Mouse (Mus musculus) spleen, postnatal 14 days (tissue): ENCODE data around the gene Dio2.
A peak's percentile ranks its signal among the peaks of the same experiment; 100 is the strongest.

ENCODE experiments used
- DNase-seq, 2 experiments: peaks; one replicate each; pipeline ENCODE4 v3.0.0; 2021 to 2022; ENCODE audit warnings: low spot score in 2 of 2

Gene Dio2

DNA sequence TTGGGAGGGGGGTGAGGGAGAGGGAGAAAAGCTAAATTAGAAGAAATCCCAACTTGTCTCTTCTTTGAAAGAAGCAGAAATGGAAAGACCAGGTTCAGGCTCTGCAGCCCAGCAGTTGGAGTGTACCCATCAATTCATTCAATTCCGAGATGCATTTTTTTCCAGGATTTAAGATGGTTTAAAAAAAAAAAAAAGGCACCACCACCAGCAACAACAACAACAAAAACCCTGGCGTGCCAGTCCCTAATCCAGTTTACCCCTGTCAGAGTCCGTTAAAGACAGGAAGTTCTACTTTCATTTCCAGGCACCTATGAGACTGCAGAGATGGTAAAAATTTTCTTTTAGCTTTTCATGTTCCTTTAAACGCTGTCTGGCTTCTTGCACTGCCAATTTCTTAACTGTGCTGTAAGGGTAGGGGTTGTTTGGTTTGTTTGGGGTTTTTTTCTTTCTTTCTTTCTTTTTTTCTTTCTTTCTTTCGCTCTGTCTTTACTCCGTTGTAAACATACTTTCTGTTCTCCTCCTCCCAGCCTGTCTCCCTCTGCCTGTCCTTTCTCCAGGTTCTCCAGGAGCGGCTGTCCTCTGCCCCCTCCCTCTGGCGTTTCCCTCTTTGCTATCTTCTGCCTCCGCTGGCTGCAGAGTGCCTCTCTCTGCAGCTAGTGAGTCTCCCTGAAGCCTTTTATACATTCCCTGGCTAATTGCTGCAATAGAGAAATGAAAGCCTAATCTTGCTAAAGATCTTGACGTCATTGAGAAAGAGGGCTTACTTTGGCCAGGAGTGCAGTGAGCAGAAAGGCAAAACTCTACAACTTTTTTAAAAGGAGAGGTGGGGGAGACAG lies at the start of gene Dio2:
TSS of gene Dio2 (minus strand) at position 51 of the 836 bp plus-strand sequence.
- no peak for DNase-seq

DNA sequence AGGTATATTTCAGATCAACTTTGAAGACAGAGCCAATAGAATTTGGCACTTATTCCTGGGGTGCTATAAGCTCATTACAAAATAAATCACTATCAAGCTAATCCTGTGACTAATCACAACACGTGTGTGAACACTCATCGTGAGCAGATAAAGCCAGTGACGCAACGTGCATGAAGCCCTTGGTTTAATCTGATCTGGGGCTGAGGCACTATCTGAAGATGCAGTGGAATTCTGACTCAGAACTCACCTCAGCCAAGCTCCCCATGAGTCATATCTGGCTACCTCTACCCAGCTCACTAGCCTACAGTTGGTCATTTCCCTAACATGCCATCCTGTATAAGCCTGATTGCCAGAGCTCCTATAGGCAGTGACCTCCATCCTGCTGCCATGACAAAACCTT lies 43.2 kb upstream of the Dio2 start:
- no peak for DNase-seq

DNA sequence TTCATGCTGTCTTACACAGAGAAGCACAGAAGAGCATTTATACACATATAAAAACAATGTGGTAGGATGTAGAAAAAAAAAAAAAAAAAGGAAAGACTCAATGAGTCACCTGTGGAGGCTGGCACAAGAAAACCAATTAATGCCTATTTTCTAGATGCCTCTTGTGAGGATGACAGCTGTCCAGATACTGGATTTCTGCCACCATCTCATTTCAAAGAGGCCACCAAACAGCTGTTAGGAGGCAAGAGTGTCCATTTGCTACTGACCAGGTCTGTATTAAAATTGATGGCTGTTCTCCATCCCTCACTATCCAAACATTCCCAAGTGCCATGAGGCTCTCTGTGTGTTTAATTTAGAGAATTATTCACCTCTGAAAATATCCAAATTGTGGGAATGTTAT lies 6.5 kb upstream of the Dio2 start:
- no peak for DNase-seq

DNA sequence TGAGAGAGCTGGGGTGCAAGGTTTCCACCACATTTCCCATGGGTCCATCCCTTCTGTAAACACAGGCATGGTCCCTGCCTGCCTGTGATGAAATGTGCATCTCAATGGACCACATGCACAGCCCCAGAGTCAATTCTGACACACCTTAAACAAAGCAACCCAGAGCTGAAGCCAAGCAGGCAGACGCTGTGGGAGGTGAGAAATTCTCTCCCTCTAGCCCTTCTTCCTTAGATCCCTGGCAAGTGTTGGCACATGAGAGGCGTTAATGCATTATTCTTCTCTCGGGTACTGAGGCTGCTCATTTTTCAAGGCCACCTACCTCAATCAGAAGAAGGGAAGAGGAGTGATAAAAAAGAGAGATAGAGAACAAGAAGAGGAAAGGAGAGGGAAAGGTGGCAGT lies 5.4 kb upstream of the Dio2 start:
- no peak for DNase-seq

DNA sequence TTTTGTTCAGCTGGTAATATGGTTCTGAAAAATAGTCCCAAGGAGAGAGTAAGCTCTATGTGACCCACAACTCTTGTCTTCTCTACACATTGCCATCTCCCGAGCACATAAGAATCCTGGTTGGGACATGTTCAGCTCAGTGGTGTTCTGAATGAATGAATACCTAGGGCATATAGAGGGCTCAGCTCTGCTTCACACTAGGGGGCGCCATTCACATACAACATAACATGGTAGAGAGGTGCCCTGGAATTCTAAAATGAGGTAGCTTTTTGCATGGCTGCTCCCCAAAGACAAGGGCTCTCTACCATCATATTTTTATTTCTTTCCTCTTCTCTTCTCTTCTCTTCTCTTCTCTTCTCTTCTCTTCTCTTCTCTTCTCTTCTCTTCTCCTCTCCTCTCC lies 2.2 kb upstream of the Dio2 start:
- peak in 1 of 2 experiments; percentile 30 for DNase-seq

DNA sequence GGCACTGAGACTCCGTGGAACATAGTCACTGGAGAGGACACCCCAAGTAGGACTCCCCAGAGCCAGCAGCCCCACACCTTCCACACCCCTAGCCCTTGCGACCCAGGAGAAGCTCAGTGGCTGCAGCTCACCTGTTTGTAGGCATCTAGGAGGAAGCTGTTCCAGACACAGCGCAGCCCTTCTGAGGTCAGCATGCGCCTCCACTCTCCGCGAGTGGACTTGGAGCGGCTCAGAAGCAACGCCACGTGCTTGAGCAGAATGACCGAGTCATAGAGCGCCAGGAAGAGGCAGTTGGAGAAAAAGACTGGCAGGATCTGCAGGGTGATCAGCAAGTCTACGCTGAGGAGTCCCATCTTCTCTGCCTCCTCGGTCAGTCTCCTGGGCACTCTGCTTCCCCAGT lies 306 bp downstream of the Dio2 start:
- DNase-seq: no peak

DNA sequence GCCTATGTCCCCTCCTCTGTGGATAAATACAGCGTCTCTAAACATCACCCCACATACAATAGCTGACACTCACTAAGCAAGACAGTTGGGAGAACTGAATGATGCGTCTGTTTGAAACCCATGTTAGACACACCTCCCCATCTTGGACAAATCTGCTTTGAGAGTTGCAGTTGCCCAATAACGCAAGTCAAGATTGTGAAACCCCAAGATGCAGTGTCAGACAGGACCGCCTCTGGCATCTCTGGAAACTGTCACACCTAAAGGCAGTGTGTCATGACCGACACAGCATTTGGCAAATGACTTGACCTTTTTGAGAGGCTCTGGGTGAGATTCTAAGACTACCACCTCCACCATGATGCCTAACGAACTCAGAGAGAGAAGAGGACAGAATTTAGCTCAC lies 2.8 kb downstream of the Dio2 start:
- DNase-seq: no peak

DNA sequence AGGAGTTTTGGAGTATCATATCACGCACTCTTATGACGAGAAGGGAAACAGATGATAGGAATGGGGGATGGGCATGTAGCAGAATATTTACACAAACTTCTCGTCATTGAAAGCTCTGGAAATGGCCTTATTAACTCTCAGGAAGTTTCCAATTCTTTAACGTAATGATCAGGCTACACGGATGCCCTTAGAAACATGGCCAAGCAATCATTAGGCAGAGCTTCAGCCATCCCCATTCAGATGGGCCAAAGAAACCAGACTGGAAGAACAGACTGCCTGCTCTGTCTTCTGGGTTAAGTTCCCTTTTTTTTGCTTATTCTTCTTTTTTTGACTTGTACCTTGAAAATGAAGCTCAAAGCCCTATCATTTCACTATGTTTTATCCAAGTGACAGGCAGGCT lies 3.7 kb downstream of the Dio2 start:
- no peak for DNase-seq

DNA sequence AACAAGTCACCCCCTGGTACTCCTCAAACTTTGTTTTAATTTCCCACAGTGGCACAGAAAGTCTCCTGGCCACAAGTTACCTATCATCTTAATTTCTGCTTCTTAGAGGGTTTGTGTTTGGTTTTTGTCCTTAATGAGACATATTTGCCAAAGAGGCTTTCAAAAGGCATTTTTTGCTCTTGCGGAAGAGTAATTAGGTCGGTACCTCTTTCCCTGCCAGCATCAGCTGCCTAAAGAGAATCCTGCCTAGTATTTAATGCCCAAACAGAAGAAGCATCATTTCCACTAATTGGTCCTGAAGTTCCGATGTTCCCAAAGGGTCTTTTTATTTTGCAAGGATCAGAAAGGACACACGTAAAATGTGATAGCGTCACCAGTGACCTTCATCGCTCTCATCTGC lies 4.5 kb downstream of the Dio2 start:
- no peak for DNase-seq

DNA sequence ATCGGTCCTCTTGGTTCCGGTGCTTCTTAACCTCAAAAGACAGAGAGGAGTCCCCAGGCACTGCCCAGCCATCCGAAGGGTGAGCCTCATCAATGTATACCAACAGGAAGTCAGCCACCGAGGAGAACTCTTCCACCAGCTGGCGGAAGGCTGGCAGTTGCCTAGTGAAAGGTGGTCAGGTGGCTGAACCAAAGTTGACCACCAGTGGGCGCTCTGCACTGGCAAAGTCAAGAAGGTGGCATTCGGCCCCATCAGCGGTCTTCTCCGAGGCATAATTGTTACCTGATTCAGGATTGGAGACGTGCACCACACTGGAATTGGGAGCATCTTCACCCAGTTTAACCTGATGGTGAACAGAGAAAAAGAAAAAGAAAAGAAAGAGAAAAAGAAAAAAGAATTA lies 8.6 kb downstream of the Dio2 start:
- peak; percentile 16 to 35 for DNase-seq

DNA sequence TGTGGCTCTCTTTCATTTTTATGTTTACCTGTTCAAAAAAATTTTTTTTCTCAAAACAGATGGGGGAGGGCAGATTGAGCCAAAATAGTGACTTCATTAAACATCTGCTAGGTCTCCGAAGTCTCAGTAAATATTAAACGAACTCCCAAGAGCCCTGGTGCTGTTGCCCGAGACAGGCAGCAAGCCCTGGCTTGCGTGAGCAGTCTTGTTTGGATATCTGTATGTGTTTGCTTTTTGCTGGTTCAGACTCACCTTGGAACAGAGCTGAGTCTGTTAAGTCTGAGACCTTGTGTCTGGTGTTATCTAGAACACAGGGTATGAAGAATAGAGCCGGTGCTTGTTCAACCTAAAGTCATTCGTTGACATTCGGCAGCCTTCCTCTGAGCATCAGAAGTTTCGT lies 13.1 kb downstream of the Dio2 start:
- no peak for DNase-seq

DNA sequence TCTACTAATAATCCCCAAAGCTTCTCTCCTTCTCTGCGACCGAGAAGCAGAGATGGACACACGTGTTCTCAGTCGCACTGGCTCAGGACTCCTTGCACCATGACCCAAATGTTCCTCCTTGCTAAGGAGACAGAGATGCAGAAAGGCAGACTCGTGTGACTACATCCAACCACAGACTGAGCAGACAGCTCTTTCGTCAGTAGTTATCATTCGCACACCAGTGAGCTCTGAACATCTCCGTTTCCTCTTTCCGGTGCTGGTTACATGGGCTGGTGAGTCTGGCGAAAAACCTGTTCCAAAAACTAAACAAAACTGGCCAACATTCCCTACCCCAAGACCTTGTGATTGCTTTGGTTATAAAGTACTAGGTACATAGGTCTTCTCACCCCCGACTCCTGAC lies 13.6 kb downstream of the Dio2 start:
- DNase-seq: no peak

DNA sequence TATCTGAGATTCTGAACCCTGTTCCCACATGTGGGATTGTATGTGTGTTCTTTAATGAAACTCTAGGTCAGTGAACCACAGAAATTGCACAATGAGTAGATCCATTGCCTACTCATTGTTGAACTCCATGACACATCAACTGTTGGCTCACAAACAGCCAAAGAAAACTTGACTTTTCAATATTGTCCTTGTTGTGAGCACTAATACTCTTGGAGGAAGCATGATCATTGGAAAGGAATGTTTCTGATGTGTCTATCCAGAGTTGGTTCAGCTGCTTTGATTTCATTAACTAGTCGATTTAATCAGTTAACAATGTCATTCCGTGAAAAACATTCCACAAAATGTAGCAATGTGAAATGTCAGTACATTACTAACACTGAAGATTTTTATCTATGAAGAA lies 44.1 kb downstream of the Dio2 start:
- DNase-seq: no peak
